Mouse (Mus musculus): ENCODE data around the gene Acbd4. TPM values are rescaled to one million over a fixed set of nuclear protein-coding genes. Genes with fewer than 3 reads are reported as not detected.

Acbd4 gene
- total RNA-seq, 4 experiments from 2014 or later, result 88.4 to 98.2 (median 94.7) TPM

GRCm38 (mm10) chr11:103113005-103113404 is 11.5 kb downstream of the Acbd4 start:
- DNase-seq (ENCODE audit: low spot score in 2 of 2), result no peak

- no peak for DNase-seq (ENCODE audit: low spot score in 2 of 2)
Measured at GRCm38 (mm10) chr11:103113771-103114170, 12.3 kb downstream of the Acbd4 start.

GRCm38 (mm10) chr11:103114270-103114943 is 12.9 kb downstream of the Acbd4 start:
- DNase-seq (ENCODE audit: low spot score in 2 of 2), result no peak

GRCm38 (mm10) chr11:103115163-103116007 is 13.9 kb downstream of the Acbd4 start:
- peak; percentile 83 to 85 for DNase-seq (ENCODE audit: low spot score in 2 of 2)

GRCm38 (mm10) chr11:103116008-103116818 is 14.7 kb downstream of the Acbd4 start, which contains the start of gene Hexim1:
TSS of gene Hexim1 (plus strand) at chr11:103116231.
- peak; percentile 100 for DNase-seq (ENCODE audit: low spot score in 2 of 2)

GRCm38 (mm10) chr11:103116959-103117590 is 15.6 kb downstream of the Acbd4 start:
- DNase-seq (ENCODE audit: low spot score in 2 of 2), result peak in 1 of 2 experiments; percentile 68

- DNase-seq (ENCODE audit: low spot score in 2 of 2), result no peak
Measured at GRCm38 (mm10) chr11:103117591-103118009, 16.1 kb downstream of the Acbd4 start.

GRCm38 (mm10) chr11:103118866-103119265 is 17.4 kb downstream of the Acbd4 start:
- DNase-seq (ENCODE audit: low spot score in 2 of 2), result no peak

GRCm38 (mm10) chr11:103119609-103120008 is 18.1 kb downstream of the Acbd4 start:
- no peak for DNase-seq (ENCODE audit: low spot score in 2 of 2)

- no peak for DNase-seq (ENCODE audit: low spot score in 2 of 2)
Measured at GRCm38 (mm10) chr11:103120315-103120714, 18.8 kb downstream of the Acbd4 start.

GRCm38 (mm10) chr11:103131701-103132575 is 30.5 kb downstream of the Acbd4 start, which contains the start of gene Hexim2:
TSS of gene Hexim2 (plus strand) at chr11:103132429.
- DNase-seq (ENCODE audit: low spot score in 2 of 2), result peak in 1 of 2 experiments; percentile 57

GRCm38 (mm10) chr11:103132576-103133455 is 31.3 kb downstream of the Acbd4 start:
- DNase-seq (ENCODE audit: low spot score in 2 of 2), result peak; percentile 100

- DNase-seq (ENCODE audit: low spot score in 2 of 2), result no peak
Measured at GRCm38 (mm10) chr11:103133456-103134185, 32.1 kb downstream of the Acbd4 start.

GRCm38 (mm10) chr11:103134221-103134620 is 32.7 kb downstream of the Acbd4 start:
- DNase-seq (ENCODE audit: low spot score in 2 of 2), result no peak

GRCm38 (mm10) chr11:103136039-103136577 is 34.6 kb downstream of the Acbd4 start:
- no peak for DNase-seq (ENCODE audit: low spot score in 2 of 2)

- DNase-seq (ENCODE audit: low spot score in 2 of 2), result no peak
Measured at GRCm38 (mm10) chr11:103139951-103140762, 38.7 kb downstream of the Acbd4 start.

- DNase-seq (ENCODE audit: low spot score in 2 of 2), result no peak
Measured at GRCm38 (mm10) chr11:103140763-103141100, 39.2 kb downstream of the Acbd4 start.

Data from layer of hippocampus, adult 8-10 months (tissue).